Mouse (Mus musculus) embryo, embryonic 11.5 days (tissue): Measurements from ENCODE around the gene Emc1.
A peak's percentile ranks its signal among the peaks of the same experiment; 100 is the strongest.
"Not testable (repeated sequence)": the region's sequence is repeated elsewhere in the genome, so short reads cannot be mapped to it uniquely, and the experiment has no call there.

ENCODE experiments used
- DNase-seq: peaks from one replicate; pipeline ENCODE4 v3.0.0-alpha.2; 2012; ENCODE audit warnings: low read depth, low spot score

The Emc1 gene

GRCm38 (mm10) chr4:139357211-139357610, 4.8 kb downstream of the Emc1 start:
- DNase-seq = no peak

DNA sequence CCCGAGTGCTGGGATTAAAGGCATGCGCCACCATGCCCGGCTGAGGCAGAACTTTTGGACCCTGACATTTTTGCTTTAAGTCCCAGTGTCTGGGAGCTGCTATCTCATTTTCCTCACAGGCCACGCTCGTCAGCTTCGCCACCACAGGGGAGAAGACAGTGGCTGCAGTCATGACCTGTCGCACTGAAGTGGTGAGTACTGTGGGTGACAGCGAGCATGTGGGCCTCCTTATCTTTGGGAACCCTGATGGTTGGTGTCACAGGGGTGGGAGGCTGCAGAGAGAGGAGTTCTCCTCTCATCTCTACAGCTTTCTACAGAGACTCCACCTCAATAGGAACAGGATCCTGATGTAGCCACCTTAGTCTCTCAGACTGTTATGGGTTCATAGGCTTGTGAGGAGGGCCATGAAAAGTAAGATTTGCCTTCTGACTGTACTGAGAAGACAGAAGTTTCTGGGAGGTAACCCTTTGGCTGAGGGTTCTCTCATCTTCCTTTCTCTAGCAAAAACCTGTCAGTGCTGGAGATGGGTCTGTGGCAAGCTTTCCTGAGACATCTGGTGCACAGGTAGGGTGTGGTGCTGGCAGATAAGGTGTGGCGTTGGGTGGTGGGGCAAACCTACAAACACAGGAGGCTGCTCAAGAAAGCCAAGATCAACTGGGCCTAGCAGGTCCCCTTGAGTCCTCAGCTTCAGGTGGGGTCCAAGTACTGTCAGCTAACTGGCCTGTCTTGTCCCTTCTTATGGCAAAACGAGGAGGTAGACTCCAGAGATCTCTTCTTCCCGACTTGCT, 8.6 kb downstream of the Emc1 start:
- no peak for DNase-seq

GRCm38 (mm10) chr4:139367336-139367735, 14.9 kb downstream of the Emc1 start:
- DNase-seq = no peak

DNA sequence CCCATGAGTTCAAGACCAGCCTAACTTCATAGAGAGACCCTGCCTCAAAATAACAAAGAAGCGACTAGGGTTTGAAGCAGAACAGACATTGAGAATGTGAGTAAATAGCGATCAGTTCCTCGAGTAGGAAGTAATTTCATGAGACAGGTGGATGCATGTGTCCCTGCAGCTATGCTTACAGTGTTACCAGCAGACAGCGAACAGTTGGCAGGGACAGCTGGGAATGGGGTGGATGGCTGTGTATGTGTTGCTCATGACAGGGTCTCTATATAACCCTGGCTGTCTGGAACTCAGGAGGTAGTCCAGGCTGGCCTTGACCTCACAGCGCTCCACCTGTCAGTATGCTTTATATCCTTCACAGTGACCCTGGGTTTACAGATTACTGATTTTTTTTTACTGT, 15.7 kb downstream of the Emc1 start:
- no peak for DNase-seq

DNA sequence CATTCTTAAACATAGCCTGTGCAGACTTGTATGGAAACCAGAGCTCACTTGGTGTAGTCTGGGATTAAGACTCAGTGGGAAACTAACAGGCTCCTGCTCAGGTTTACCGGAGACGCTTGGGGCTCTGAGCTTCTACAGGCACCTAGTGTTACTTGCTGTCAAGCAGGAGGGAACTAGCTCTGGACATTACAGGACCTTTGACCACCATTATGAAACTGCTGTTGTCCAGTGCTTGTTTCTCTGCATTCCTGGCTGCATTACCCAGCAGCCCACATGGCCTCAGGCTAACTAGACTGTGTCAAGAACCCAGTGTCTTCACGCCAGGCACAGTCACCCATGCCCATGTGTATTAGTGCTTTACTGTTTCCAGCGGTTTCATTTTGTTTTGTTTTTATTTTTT, 20.7 kb downstream of the Emc1 start:
- DNase-seq = no peak

DNA sequence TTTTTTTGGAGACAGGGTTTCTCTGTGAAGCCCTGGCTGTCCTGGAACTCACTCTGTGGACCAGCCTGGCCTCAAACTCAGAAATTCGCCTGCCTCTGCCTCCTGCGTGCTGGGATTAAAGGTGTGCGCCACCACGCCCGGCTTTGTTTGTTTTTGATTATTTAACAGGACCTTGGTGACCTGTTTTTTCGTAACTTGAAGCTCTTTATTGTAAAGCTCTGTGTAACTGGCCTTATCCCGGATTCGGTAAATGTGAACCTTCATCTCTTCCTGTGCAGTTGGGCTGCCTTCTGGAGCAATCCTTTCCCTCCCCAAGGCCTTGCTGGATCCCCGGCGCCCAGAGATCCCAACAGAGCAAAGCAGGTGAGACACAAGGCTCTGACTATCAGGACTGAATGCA, 21.1 kb downstream of the Emc1 start:
- no peak for DNase-seq

GRCm38 (mm10) chr4:139379719-139380118, 27.3 kb downstream of the Emc1 start:
- no peak for DNase-seq

GRCm38 (mm10) chr4:139380207-139380748, 27.9 kb downstream of the Emc1 start:
- peak; percentile 100 for DNase-seq

GRCm38 (mm10) chr4:139380775-139381451, 28.5 kb downstream of the Emc1 start:
- no peak for DNase-seq

DNA sequence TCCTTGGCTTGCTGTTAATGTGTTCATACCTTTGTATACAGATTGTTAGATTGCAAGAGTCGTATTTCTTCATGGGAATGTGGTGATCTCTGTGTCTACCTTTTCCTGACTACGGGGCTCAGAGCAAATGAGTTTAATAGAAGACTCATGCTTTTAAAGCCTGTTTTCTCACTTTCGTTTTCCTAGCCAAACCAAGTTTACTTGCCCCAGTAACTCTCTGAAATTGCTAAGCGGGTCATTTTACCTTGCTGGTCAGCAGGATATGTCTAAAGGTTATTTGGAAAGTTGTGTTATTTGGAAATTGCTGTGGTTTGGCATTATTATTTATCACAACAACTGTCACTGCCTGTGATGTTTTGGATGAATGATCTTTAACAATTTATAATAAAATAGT, 29.1 kb downstream of the Emc1 start:
- DNase-seq = no peak

DNA sequence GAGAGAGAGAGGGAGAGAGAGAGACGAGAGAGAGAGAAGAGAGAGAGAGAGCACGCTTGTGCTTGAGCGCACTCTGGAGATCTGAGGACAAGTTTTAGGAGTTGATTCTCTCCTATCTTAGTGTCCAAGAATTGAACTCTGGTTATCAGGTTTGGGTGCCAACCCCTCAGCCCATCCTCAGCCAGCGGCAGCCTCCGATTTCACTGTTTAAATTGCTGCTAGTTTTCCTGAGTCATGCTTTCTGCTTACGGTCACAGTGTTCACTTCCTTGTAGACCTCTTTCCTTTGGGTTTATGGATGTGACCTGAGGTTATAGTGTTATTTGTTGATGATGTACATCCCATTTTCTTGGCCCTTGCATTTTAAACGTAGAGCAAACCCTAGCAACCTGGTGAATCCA, 29.8 kb downstream of the Emc1 start:
- no peak for DNase-seq

GRCm38 (mm10) chr4:139385841-139386240, 33.5 kb downstream of the Emc1 start:
- DNase-seq = not testable (repeated sequence)

GRCm38 (mm10) chr4:139386869-139387319, 34.5 kb downstream of the Emc1 start:
- no peak for DNase-seq

DNA sequence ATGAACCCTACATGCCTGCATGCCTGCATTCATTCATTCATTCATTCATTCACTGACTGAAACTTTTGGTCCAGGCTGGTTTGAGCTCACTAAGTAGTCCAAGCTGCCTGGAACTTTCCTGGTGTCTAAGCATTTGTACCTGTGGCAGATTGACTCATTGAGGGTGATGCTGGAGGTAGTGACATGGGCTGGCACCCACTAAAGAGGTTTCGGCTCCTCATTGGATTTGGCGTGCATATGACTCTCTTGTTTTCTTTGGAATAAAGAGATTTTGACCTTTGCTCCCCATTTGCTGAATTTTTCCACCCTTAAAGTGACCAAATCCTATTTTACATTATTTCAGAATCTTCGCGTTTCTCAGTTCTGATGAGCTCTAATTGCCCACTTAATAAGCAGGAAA, 37.2 kb downstream of the Emc1 start:
- no peak for DNase-seq

- DNase-seq = no peak
These were observed 43.0 kb downstream of the Emc1 start for GRCm38 (mm10) chr4:139395431-139395830.

DNA sequence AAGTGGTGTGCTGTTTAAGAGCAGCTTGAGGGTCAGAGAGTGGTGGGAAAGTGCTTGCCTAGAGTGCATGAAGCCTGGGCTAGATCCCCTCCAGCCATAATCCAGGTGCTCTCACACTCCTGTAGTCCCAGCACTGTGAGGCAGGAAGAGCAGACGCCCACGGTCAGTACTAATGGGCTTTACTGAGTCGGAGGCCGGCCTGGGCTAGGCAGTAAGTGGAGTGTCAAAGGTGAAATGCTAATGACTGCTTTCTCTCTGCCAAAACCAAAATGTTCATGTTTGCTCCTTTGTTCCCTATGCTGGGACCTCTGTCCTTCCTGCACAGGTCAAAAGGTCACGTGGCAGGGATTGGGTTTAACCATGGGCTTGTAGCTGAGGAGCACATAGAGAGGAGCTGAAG, 48.1 kb downstream of the Emc1 start:
- DNase-seq = no peak

DNA sequence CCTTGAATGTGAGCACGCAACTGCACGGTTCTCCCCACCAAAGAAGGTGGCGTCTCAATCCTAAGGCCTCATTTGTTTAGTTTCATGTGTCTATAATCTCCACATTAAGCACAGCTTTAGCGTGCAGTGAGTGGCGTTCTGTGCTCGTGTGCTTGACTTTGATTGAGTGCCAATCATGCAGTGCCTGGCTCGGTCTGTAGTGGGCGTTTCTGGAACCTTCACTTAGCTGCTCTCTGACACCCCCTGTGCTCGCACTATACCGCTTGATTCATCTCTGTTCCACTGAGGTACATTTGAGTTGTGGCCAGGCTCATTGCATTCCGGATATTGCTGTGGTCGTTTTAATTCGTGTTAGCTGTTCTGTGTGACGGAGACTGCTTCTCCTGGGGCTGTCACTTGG, 50.8 kb downstream of the Emc1 start:
- DNase-seq = no peak

- no peak for DNase-seq
These were observed 59.0 kb downstream of the Emc1 start for GRCm38 (mm10) chr4:139411351-139411750.

- no peak for DNase-seq
These were observed 65.5 kb downstream of the Emc1 start for GRCm38 (mm10) chr4:139417868-139418267.

- DNase-seq = no peak
These were observed 69.2 kb downstream of the Emc1 start for GRCm38 (mm10) chr4:139421621-139422020.

DNA sequence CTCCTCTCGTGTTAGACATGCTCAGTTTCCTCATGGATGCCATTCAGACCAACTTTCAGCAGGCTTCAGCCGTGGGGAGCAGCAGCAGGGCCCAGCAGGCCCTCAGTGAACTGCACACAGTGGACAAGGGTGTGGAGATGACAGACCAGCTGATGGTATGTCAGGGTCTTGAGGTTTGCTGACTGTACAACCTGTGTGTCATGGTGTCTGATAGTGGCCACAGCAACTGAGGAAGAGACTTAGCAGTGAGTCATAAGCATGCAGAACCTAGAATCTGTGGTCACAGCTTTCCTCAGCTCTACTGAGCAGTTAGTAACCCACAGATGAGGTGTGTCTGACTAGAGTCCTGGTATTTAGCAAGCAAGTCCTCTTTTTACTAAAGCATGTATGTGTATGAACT, 70.0 kb downstream of the Emc1 start:
- no peak for DNase-seq

DNA sequence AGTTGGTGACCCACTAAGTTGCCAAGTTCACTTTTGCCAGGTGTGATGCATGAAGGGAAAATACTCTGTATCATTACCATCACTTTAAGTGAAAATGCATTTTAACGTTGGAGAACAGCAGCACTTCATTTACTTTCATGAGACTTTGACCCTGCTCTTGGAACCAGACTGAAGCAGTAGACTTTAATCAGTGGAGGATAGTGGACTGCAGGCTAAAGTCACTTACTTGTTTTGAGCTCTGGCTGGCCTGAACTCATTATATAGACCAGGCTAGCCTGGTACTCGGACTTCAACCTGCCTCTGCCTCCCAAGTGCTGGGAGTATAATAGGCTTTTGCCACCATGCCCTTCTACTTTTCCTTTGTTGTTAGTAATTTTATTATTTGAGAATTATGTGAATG, 70.9 kb downstream of the Emc1 start:
- DNase-seq = no peak
